11 mouse cellular contexts compared by ENCODE assay signal in the genomic region with DNA sequence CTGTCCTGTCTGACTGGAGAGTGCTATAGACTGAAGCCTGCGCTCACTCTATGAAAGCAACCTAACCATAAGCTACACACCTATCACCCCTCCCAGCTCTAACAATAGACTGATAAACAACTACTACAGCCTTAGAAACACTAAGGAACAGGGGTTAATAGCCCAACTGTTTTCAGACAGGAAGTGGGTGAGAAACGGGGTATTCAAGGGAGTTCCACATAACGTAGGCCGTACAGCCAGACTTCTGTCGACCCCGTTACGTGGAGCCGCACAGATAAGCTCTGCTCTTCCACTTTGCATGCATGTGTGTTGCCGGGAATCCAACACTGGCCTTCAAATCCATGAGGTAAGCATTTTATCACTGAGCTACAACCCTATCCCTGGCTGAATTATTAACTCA. TPM values are rescaled to one million over a fixed set of nuclear protein-coding genes. Genes with fewer than 3 reads are reported as not detected.
DNase-seq lines count a peak whose midpoint lies in the region; ATAC-seq and TF ChIP-seq lines count a peak whose summit lies in the region.
"Had no signal": no experiment of that assay in that cellular context is flagged by ENCODE, and none has a peak within 500 bp of the region (broad histone marks: within the 10 kb centered on the region; RNA-seq: fewer than 3 reads in every experiment).

No protein-coding gene starts in this region.

- no peak for DNase-seq in embryonic facial prominence, embryonic 14.5 days (ENCODE audit: low spot score)
- DNase-seq in embryonic facial prominence, embryonic 10.5 days (ENCODE audit: low spot score), result no peak
- DNase-seq in lung, embryonic 14.5 days, result no peak
- no peak for DNase-seq in lung, postnatal 0 days (ENCODE audit: low spot score)
- DNase-seq in urinary bladder, postnatal 36 days (ENCODE audit: low spot score in 2 of 2), result no peak
- no peak for DNase-seq in retina, embryonic 14.5 days (ENCODE audit: low spot score)

- H3K27me3 ChIP-seq in embryonic facial prominence, embryonic 14.5 days (replicated peaks; ENCODE audit: control insufficient read depth, insufficient read depth, low read length), result no peaks in the 10 kb centered on the region
- H3K27me3 ChIP-seq in embryonic facial prominence, embryonic 10.5 days (replicated peaks; ENCODE audit: low read depth, poor library complexity, severe bottlenecking), result peaks cover 27% of the 10 kb centered on the region
- no peaks in the 10 kb centered on the region for H3K27me3 ChIP-seq in lung, embryonic 14.5 days (ENCODE audit: insufficient read depth, low read length)
- H3K27me3 ChIP-seq in lung, postnatal 0 days (replicated peaks; ENCODE audit: insufficient read depth, low read length), result no peaks in the 10 kb centered on the region
- H3K27me3 ChIP-seq: neural tube, embryonic 13.5 days had no signal

- H3K27ac ChIP-seq in embryonic facial prominence, embryonic 14.5 days (replicated peaks; ENCODE audit: low read depth, low read length), result 0 out of 2 replicates have a peak overlapping the region, but pooled peaks have one; percentile 13
- H3K27ac ChIP-seq in embryonic facial prominence, embryonic 10.5 days (replicated peaks), result no peak overlapping the region
- H3K27ac ChIP-seq in lung, embryonic 14.5 days (ENCODE audit: low read depth), result no peak overlapping the region
- no peak overlapping the region for H3K27ac ChIP-seq in lung, postnatal 0 days (ENCODE audit: low read length)
- H3K27ac ChIP-seq in bone marrow, adult 2 months (ENCODE audit: control insufficient read depth, insufficient read depth, low read depth, low read length, poor library complexity), result peak overlapping the region; percentile 24; the same call in 1 of the 2 replicates
- H3K27ac ChIP-seq: limb, embryonic 12.5 days; macrophage had no signal

- no peak overlapping the region for H3K9ac ChIP-seq in embryonic facial prominence, embryonic 14.5 days (ENCODE audit: low read depth, low read length)
- no peak overlapping the region for H3K9ac ChIP-seq in lung, embryonic 14.5 days
- no peak overlapping the region for H3K9ac ChIP-seq in lung, postnatal 0 days (replicated peaks; ENCODE audit: low read depth)
- H3K9ac ChIP-seq: limb, embryonic 12.5 days had no signal

- H3K4me2 ChIP-seq in embryonic facial prominence, embryonic 14.5 days (ENCODE audit: low read depth, low read length), result no peak overlapping the region
- no peak overlapping the region for H3K4me2 ChIP-seq in lung, embryonic 14.5 days
- H3K4me2 ChIP-seq in lung, postnatal 0 days (replicated peaks; ENCODE audit: low read depth, low read length), result no peak overlapping the region
- H3K4me2 ChIP-seq: limb, embryonic 12.5 days; neural tube, embryonic 13.5 days had no signal

- H3K9me3 ChIP-seq in embryonic facial prominence, embryonic 14.5 days (ENCODE audit: control insufficient read depth, low read length), result no peaks in the 10 kb centered on the region
- H3K9me3 ChIP-seq in embryonic facial prominence, embryonic 10.5 days, result no peaks in the 10 kb centered on the region
- no peaks in the 10 kb centered on the region for H3K9me3 ChIP-seq in lung, embryonic 14.5 days (ENCODE audit: low read depth, low read length)
- no peaks in the 10 kb centered on the region for H3K9me3 ChIP-seq in lung, postnatal 0 days (ENCODE audit: low read length)
- H3K9me3 ChIP-seq: limb, embryonic 12.5 days; neural tube, embryonic 13.5 days had no signal

- no peak for TF ChIP-seq EP300 in lung, postnatal 0 days (IDR thresholded peaks at IDR 0.05)

- no peak for TF ChIP-seq POLR2A in bone marrow, adult 2 months (IDR thresholded peaks at IDR 0.05; ENCODE audit: borderline replicate concordance, control insufficient read depth, low read depth, low read length)

- H3K36me3 ChIP-seq in embryonic facial prominence, embryonic 14.5 days (ENCODE audit: control insufficient read depth, insufficient read depth, low read length), result no peaks in the 10 kb centered on the region
- no peaks in the 10 kb centered on the region for H3K36me3 ChIP-seq in embryonic facial prominence, embryonic 10.5 days (replicated peaks)
- H3K36me3 ChIP-seq in lung, embryonic 14.5 days (ENCODE audit: insufficient read depth), result no peaks in the 10 kb centered on the region
- no peaks in the 10 kb centered on the region for H3K36me3 ChIP-seq in lung, postnatal 0 days (ENCODE audit: insufficient read depth, low read length)
- H3K36me3 ChIP-seq: limb, embryonic 12.5 days; neural tube, embryonic 13.5 days had no signal

- peaks cover 8% of the 10 kb centered on the region; the same call in 1 of the 2 replicates for H3K4me1 ChIP-seq in embryonic facial prominence, embryonic 14.5 days (ENCODE audit: control insufficient read depth, insufficient read depth, low read length)
- peaks cover 85% of the 10 kb centered on the region for H3K4me1 ChIP-seq in embryonic facial prominence, embryonic 10.5 days
- peaks cover 9% of the 10 kb centered on the region for H3K4me1 ChIP-seq in lung, embryonic 14.5 days (ENCODE audit: insufficient read depth)
- H3K4me1 ChIP-seq in lung, postnatal 0 days (ENCODE audit: insufficient read depth, low read depth, low read length), result peaks cover 3% of the 10 kb centered on the region; the same call in 1 of the 2 replicates
- peaks cover 23% of the 10 kb centered on the region for H3K4me1 ChIP-seq in bone marrow, adult 2 months (ENCODE audit: control insufficient read depth, insufficient read depth, low read length)

- H3K4me3 ChIP-seq in embryonic facial prominence, embryonic 14.5 days (ENCODE audit: low read depth, low read length), result no peak overlapping the region
- H3K4me3 ChIP-seq in embryonic facial prominence, embryonic 10.5 days, result no peak overlapping the region
- H3K4me3 ChIP-seq in lung, embryonic 14.5 days (ENCODE audit: low read depth, low read length), result no peak overlapping the region
- H3K4me3 ChIP-seq in lung, postnatal 0 days (ENCODE audit: low read depth, low read length), result no peak overlapping the region
- H3K4me3 ChIP-seq in bone marrow, adult 2 months (replicated peaks; ENCODE audit: control insufficient read depth, low read depth, low read length), result no peak overlapping the region
- H3K4me3 ChIP-seq: limb, embryonic 12.5 days; neural tube, embryonic 13.5 days had no signal

- ATAC-seq in embryonic facial prominence, embryonic 14.5 days (ENCODE audit: low read depth), result no peak
- ATAC-seq in lung, embryonic 14.5 days (ENCODE audit: insufficient read depth), result 0 out of 2 replicates have a peak, but pooled peaks have one; percentile 19
- no peak for ATAC-seq in lung, postnatal 0 days
- ATAC-seq in megakaryocyte progenitor cell, adult 5-6 weeks (replicated peaks; ENCODE audit: poor library complexity), result peak; percentile 16; the same call in 1 of the 2 replicates

- 75% methylated on average over 9 of the region's 9 CpGs for WGBS in embryonic facial prominence, embryonic 14.5 days
- WGBS in embryonic facial prominence, embryonic 10.5 days, result 80% methylated on average over 9 of the region's 9 CpGs
- WGBS in lung, embryonic 14.5 days, result 59% methylated on average over 9 of the region's 9 CpGs
- WGBS in lung, postnatal 0 days, result 54% methylated on average over 9 of the region's 9 CpGs
- WGBS in bone marrow, adult 2 months, result 26% methylated on average over 9 of the region's 9 CpGs

- no peak for TF ChIP-seq CTCF in lung, embryonic 14.5 days (IDR thresholded peaks at IDR 0.05; ENCODE audit: low read depth)
- TF ChIP-seq CTCF in lung, postnatal 0 days (IDR thresholded peaks at IDR 0.05), result no peak
- no peak for TF ChIP-seq CTCF in bone marrow, adult 2 months (IDR thresholded peaks at IDR 0.05; ENCODE audit: control insufficient read depth, insufficient read depth, low read length)

RNA-seq across cellular contexts. Expression of a gene that starts 21.4 kb away (rescaled TPM):
- polyA plus RNA-seq in embryonic facial prominence, embryonic 14.5 days (2014; fragmentation: Nextera tagmentation; extraction: Ambion mirVana), result 5.5 and 6.9 TPM in 2 replicates
- 10.8 and 12.5 TPM in 2 replicates for polyA plus RNA-seq in embryonic facial prominence, embryonic 10.5 days (2016; fragmentation: Nextera tagmentation; extraction: Ambion mirVana)
- polyA plus RNA-seq in lung, embryonic 14.5 days (2014; fragmentation: Nextera tagmentation; extraction: Ambion mirVana), result 14.0 and 15.3 TPM in 2 replicates
- 6.9 and 7.4 TPM in 2 replicates for polyA plus RNA-seq in lung, postnatal 0 days (2015; fragmentation: Nextera tagmentation; extraction: Ambion mirVana)
- 68.4 and 138 TPM in 2 replicates for polyA plus RNA-seq in bone marrow, adult 2 months (2011; ENCODE audit: insufficient read depth, insufficient read length, low replicate concordance, missing spikeins)
- total RNA-seq in megakaryocyte progenitor cell, adult 5-6 weeks (2015), result 29.2 and 42.9 TPM in 2 replicates
- 78.9 and 97.7 TPM in 2 replicates for total RNA-seq in megakaryocyte progenitor cell, adult 5-6 weeks (2017)

Comparison
In these comparisons a context has a peak if more than half of its experiments do, and no peak if none do; other contexts are left out.
1. ATAC-seq: peak in lung, embryonic 14.5 days (single experiment) and megakaryocyte progenitor cell, adult 5-6 weeks (single experiment); none in embryonic facial prominence, embryonic 14.5 days (single experiment) and lung, postnatal 0 days (single experiment).
2. H3K27ac ChIP-seq: peak in embryonic facial prominence, embryonic 14.5 days (single experiment) and bone marrow, adult 2 months (single experiment); none in embryonic facial prominence, embryonic 10.5 days (single experiment), lung, embryonic 14.5 days (single experiment) and lung, postnatal 0 days (single experiment).